Mouse (Mus musculus): ENCODE data around the gene Cntnap5c.
"Not testable (repeated sequence)": the region's sequence is repeated elsewhere in the genome, so short reads cannot be mapped to it uniquely, and the experiment has no call there.

DNA sequence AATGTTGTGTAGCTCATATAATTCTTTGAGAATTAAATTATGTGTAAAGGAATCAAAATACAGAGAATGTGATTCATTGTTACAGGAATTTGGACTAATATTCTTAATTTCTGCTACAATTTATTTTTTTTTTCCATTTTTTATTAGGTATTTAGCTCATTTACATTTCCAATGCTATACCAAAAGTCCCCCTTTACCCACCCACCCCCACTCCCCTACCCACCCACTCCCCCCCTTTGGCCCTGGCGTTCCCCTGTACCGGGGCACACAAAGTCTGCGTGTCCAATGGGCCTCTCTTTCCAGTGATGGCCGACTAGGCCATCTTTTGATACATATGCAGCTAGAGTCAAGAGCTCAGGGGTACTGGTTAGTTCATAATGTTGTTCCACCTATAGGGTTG, 86.4 kb downstream of the Cntnap5c start:
- TF ChIP-seq POLR2A (IDR thresholded peaks at IDR 0.05; ENCODE audit: borderline replicate concordance, control insufficient read depth, low read depth, low read length); CTCF (IDR thresholded peaks at IDR 0.05; ENCODE audit: control insufficient read depth, insufficient read depth, low read length): not testable (repeated sequence)

Data from bone marrow, adult 2 months (tissue).